Mouse (Mus musculus) right cerebral cortex, postnatal 10 days (tissue): ENCODE data around the gene 1700017B05Rik.

Experiments used
- DNase-seq, 2 experiments: peaks; one replicate each; pipeline ENCODE4 v3.0.0; 2021; ENCODE audit warnings: low spot score in 2 of 2

1700017B05Rik gene

DNA sequence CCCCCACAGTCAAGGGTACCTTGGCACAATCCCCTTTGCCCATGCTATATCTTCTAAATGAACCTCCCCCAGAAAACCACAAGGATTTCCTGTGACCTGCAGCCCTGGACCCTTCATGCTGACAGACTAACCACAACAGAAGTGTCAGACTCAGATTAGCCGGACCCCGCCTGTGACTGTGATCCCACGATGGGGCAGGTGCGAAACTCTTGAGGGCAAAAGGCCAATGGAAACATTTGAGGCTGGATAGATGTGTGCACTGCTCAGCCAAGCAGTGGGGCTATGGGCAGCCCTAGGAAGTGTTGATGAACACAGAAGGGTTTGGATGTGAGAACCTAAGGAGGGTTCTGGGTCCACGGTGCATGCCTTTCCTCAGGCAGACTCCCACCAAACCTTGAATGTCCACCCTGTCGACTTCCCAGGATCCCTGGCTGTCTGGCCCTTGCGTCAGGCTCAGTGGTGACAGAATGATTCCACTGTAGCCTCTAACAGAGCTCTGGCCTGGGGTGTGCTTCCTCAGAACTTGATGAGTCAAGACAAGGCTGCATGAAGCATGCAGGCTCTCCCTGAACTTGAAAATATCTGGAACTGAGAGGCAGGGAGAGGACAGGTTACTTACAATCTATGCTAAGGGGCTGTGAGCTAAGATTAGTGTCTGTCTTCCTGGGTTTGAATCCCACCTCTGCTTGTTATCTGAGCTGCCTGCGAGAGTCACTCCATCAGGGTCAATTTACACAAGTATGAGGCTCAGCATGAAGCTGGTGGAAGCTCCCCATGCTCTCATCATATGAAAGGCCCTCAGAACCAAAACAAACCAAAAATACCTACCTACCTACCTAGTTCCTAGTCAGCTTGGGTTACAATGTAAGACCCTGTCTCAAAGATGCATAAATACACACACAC lies 10.7 kb upstream of the 1700017B05Rik start:
- DNase-seq, result no peak

DNA sequence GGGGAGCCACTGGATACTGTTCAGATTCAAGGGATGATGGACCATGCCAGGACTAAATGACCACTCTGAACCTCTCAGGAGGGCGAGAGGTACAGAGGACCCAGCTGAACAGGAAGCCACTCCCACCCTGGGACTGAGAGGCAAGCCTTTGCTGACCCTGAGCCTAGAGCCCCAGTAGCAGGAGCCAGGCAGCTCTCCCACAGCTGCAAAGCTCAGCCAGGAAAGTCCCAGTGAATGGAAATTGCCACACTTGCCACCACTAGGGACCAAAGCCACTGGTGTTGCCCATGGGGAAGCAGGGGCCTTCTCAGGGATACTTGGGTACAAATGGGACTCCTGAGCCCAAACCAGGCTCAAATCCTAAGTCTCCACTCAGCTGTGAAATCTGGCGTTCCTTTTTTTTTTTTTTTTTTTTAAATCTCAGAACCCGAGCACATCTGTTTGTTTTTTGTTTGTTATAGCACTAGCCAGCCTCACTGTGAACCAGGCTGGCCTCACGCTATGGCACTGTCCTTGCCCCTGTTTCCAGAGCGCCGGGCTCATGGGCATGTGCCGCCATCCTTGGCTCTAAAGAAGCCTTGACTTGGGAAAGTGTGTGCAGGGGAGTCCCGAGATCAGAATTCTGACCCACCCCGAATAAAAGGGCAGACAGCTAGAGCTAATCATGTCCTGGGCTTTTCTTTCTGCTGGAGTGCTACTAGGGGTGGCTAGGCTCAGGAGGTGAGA lies 9.6 kb upstream of the 1700017B05Rik start:
- no peak for DNase-seq

DNA sequence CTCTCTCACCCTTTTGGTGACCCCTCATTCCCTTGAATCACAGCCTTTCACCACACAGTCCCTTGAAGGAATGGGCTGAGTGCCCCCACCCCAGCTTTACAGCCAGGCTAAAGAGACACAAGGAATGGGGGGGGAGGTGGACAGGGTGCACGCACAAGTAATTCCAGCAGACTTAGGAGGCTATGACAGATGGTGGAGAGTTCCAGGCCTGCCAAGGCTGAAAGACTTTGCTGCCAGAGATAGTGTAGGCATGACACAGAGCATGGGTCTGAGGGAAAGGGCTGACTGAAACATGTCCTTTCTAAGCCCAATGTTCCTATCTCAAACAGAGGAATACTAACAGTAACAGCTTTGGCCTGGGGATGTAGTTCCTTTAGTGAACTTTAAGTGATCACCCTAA lies 8.7 kb upstream of the 1700017B05Rik start:
- no peak for DNase-seq

DNA sequence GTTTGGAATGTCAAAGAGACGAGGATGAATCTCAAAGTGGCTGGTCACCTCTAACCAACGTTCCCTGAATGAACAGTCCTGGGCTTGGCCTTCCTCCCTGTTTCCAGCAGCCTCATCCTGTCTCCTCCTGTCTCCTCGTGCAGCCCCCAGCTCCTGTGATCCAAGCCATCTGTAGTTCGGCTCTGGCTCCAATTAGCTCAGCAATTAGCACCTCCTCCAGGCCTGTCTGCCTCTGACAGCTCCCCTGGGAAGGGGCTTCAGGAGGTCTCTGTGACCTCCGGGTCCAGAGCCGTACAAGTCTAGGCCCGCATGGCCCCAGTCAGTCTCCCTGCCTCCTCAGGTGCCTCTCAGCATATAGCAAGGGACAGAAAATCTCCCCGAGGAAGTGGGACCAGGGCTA lies 8.0 kb upstream of the 1700017B05Rik start:
- DNase-seq, result peak in 1 of 2 experiments; percentile 42

DNA sequence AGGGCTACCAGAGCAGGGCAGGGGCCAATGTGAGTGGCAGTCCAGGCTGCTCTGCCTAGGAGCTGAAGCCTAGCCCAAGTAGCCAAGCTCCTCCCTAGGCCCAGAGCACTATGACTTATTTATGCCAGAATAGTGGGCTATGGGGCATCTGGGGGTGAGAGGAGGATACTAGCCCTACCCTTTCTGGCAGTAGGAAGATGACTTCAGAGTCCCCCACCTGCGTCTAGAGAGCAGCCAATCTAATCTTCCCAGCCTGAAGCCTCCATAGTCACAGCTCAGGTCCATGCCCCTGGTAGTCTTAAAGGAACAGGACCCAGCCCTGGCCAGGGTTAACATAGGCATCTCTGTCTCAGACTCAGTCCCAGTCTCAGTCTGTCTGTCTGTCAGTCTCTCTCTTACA lies 7.0 kb upstream of the 1700017B05Rik start:
- DNase-seq, result no peak

DNA sequence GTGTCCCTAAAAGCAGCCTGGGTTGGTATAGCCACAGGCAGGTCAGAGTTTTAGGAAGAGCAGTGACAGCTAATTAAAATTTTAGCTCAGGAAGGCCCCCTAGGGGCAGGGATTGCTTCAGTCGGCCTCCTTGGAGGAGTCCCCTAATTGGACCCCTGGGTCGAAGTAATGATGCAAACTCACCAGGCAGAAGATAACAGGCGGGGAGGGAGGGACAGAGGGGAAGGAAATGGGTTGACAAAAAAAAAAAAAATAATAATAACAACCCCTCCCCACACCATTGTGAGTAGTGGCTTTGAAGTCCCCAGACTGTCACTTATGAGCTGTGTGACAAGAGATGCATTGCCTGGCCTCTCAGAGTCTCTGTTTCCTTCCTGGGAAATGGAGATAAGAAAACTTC lies 6.2 kb upstream of the 1700017B05Rik start:
- DNase-seq, result no peak

DNA sequence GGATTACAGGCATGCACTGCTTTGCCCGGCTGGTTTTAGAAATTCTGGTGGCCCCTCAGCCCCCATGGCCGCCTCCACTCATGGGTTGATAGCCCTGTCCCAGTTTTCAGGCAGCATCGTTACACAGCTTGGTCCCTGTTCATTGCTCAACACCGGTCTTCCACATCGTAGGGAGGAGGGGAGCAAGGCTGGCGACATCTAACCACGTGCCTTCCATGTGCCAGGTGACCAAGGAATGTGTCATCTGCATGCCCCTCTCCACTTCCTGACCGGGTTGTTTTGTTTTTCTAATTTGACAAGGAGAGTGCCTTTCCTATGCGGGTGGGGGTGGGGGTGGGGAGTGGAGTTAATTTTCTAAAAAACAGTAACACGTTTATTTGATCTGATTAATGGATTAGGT lies 5.7 kb upstream of the 1700017B05Rik start:
- DNase-seq, result no peak

DNA sequence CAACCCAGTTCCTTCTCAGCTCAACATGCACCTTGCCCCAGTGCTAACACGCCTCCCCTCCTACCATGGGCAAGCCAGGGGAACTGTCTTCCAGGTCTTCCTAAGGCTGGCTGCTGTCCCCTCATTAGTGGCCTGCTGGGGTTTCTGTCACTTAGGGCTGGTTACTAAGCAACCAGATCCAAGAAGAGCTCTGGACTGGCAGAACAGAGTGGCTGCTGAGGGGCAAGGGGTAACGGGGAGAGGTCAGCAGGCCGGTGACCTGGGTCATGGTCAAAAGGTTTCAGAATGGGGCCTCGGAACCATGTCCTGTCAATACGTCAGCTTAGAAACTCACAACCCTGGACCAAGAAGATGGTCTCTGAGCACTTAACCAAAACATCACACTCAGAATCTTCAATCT lies 5.0 kb upstream of the 1700017B05Rik start:
- DNase-seq, result no peak

DNA sequence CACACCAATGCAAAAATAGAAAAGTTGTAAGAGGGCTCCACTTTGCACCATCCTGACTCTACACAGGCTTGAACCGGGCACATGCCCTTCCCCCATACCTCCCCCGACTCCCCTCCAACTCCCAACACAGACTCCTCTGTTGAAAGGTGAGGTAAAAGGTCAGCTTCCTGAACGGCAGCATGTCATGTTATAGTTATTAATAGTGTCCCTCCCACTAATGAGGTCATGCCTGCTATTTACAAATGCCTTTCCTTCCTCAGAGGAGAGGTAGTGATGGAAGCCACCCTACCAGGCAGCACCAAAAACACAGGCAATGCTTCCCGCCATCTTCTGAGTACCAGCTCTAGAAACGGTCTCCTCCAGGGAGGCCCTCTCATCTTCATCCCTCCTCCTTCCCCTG lies 2.7 kb upstream of the 1700017B05Rik start:
- no peak for DNase-seq

DNA sequence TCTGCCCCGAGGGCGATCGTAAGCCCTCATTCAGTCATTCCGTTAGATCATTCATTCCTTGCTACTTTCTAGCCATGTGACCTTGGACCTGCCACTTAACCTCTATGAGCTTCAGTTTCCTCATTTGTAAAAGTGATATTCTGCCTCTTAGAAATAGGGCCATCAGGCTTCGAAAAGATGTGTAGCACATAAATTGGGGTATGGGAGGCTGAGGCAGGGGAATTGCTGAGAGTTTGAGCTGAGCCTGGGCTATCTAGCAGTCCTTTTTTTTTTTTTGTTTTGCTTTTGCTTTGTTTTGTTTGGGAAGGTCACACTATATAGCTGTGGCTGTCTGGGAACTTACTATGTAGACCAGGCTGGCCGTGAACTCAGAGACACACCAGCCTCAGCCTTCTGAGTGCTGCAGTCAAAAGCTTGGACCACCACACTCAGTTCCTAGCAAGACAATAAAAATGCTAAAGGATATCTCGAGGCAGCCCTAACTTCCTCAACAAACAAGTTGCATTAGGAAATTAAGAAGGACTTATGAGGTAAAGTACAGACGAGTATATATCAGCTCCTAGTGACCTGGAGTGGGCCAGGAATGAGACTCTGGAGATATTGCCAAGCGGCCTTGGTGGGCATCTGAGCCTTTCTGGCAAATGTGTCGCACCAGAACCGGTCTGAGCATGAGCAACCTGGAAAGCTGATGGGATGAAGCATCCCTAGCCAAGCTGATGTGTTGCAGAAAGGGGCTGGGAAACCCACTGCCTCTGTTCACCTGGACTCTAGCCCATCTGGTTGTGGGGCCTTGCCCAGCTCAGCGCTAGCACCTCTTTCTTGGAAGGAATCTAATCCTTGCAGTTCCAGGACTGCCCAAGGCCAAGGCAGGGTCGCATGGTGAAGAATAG lies 628 bp upstream of the 1700017B05Rik start:
- no peak for DNase-seq

DNA sequence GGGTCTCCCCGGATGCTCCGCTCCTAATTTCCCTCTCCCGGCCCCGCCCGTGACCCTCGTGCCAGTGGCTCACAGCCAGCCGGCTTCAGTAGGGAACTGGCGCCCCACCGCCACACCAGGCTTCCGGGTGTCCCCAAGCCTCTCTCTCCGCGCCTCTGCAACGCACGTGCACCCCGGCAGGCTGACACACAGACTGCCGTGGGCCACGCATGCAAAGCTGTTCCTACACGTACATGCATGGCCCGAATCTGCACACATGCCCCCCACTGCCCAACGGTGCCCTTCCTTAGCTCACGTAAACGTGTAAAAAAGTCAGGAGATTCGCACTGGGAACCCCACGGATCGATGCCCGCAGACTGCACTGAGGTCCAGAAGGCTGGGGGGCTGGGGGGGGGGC lies 898 bp downstream of the 1700017B05Rik start:
- DNase-seq, result peak; percentile 75 to 76

DNA sequence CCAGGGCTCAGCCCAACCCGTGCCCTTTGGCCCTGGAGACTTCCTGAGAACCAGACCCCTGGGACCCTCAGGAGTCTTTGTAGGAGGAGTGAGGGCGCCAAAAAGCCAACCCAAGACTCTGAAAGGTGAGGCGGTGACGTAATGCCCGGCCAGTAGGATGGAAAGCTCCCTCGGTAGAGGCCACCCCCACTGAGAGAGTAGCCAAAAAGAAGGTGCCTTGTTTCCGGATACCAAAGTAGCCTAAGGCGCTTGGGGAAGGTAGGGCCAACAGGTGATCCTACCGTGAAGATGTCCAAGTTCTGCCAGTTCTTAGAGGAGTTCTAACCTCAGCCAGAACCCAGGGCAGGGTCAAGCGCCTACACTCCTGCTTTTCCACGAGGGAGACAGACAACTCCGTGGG lies 1.5 kb downstream of the 1700017B05Rik start:
- no peak for DNase-seq

DNA sequence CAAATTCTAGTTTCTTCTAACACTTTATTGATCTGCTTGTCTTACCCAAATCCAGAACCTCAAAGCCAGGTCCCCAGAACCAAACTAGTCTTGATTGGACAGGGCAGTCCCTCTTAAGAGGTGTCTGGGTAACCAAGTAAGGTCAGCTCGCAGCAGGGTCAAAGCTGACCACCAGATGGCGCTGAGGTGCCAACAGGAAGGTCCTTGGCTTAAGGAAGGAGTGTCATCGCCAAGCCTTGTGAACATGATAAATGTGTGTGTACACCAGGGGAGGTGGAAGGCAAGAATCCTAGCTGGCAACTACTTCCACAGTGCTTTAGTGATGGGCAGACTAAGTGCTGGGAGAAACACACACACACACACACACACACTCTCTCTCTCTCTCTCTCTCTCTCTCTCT lies 2.7 kb downstream of the 1700017B05Rik start:
- DNase-seq, result peak; percentile 88 to 92

DNA sequence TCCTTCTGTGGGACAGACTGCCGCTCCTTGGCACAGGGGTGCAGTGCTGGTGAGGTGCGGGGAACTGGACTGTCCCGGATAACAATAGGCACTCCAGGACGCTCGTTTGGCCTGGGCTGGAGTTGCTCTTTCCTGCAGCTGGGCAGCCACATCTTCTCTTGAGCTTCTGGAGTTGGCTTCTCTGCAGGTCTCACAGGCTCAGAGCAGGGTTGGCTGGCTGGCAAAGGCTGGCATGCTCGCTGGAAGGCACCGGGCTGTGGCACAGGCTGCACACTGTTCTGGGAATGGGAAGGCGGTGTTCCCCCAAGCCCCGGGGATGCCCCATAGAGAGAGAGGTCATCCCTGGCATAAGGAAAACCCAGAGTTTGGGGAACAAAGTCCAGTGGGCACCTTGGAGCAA lies 4.8 kb downstream of the 1700017B05Rik start:
- peak; percentile 58 to 64 for DNase-seq

DNA sequence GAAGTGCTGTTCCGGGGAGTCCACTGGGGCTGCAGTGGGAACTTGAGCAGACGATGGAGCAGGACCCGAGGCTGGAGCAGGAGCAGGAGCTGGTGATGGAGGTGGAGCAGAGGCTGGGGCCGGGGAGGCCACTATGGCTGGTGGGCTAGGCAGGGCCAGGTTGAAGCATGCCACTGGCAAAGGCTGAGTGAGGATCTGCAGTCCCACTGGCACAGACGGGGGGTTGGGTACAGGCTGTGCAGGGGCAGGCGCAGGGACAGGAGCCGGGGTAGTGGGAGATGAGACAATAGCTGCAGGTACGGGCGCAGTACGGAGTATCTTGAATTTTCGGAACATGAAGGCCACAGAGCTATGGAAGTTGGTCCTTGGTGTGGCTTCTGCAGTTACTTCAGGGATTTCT lies 5.6 kb downstream of the 1700017B05Rik start:
- no peak for DNase-seq

DNA sequence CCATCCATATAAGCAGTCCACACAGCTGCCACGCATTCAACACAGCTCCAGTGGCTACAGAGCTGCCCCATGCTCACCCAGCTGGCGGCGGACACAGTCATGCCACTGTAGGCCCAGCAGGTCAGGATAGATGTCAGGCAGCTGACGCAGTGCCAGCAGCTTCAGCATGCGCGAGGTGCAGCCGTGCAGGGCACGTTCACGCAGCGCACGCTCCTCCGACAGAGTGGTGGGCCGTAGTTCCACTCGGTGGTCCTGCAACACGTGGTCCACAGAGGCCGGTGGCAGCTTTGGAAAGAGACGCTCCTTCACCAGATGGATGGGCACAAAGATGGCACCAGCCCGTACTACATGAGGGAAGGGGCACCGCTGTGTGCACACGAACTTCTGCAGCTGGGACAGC lies 6.1 kb downstream of the 1700017B05Rik start:
- no peak for DNase-seq

DNA sequence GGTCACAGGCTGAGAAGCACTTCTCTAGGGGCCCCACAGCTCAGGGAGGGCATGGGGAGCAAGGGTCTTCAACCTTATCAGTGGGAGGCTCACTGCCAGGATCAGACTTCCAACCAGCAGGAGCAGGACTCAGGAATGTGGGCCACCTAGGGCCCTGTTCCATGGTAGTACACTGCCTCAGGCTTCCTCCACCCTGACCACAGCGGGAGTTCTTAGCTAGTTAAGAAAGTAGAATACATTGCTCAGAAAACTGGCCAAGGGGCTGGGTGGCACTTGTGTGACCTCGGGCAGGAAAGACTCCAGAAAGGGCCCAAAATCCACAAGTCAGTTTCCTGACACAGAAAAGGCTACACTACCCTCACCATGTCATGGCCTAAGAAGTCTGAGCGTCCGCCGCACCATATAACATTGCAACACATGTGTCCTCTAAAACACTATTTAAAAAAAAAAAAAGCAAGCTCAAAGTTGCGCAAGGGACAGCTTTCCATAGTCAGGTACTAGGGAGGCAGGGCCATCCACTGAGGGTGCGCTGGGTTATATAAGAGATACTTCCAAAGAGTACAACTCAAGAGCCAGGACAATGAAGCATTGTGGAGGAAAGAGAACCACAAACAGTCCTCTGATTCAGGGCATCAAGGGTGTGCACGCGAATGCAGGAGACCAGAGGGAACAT lies 7.5 kb downstream of the 1700017B05Rik start:
- DNase-seq, result no peak

DNA sequence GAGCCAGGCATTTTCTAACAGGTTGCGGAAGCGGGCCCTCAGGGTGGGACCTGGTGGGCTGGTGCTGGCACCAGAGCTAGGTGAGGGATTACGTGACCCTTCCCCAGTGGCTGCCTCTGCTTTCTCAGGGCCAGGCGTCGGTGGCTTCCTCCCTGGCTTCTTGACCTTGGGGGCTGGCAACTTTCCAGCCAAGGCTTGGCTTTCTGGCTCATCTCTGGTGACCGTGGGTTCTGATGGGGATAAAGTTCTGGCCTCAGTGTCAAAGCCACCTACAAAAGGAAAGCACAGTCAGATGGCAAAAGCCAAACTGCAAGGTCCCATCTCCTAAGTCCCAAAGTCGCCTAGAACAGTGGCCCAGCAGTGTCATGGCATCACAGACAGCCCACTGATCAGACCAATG lies 8.4 kb downstream of the 1700017B05Rik start:
- no peak for DNase-seq

DNA sequence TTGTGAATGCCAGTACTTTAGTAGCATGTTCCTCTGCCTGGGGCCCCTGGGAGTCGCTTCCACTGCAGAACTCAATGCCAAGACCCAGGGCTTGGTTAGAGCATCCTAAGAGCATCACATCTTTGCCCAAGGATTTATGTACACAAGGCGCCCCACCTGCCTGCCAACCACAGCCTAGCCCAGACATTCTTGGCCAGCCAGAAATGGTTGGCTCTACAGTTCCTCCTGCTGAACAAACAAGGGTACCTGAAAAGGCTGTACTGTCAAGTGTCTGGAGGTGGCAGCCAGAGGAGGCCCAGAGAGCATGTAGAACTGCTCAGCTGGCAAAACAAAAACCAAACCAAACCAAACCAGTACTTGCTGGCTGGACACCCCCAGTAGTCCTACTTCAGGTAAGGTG lies 11.3 kb downstream of the 1700017B05Rik start:
- no peak for DNase-seq

DNA sequence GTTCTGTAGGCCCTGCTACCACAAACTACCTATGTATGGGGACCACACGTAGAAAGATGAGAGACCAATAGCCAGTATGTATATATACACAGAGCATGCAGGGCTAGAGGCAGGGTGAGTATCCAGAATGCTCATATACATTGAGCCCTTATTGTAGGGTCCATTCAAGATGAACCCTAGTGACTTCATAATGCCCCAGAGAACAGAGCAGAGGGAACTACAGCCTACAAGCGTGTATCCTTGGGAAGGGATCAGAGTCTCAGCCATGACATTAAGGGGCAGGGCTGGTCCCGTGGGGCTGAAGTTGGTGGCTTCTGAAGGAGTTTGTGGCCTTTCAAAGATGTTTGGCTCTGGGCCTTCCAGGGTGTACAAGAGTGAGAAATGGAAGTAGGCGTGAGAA lies 12.4 kb downstream of the 1700017B05Rik start:
- no peak for DNase-seq
